In the genomic region with DNA sequence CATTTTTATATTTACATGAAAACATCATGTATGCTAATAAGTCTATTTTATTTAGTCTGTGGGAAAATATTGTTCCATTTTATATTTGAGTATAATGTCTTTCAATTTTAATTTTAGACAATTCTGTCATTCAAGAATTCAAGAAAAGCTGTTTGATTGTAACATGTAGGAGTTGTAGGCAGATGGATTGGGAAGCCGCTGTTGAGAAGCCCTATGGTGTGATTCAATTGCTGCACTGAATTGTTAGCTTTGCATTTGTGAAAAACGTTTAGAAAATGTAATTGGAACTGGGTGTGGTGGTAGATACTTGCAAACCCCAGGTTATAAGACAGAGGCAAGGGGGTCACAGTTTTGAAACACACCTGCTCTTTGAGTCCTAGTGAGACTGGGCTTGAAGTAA, we compare ENCODE assay signal across 12 mouse cellular contexts.
"Had no signal": no experiment of that assay in that cellular context is flagged by ENCODE, and none has a peak within 500 bp of the region (broad histone marks: within the 10 kb centered on the region; RNA-seq: fewer than 3 reads in every experiment).

No protein-coding gene starts in this region.

- DNase-seq: liver, postnatal 0 days; lung, adult 2 months; lung, postnatal 14 days; lung, postnatal 36 days; retina, postnatal 1 day; right cerebral cortex, adult 18-20 months; right cerebral cortex, postnatal 25 days; right cerebral cortex, postnatal 4 days; spleen, adult 18-20 months; thymus, adult 18-20 months; thymus, postnatal 14 days; thymus, postnatal 36 days had no signal
